Mouse (Mus musculus) ovary, adult 2 months (tissue): Measurements from ENCODE around the gene Ddx41. TPM values are rescaled to one million over a fixed set of nuclear protein-coding genes. Genes with fewer than 3 reads are reported as not detected.

Experiments used
- polyA plus RNA-seq: library from polyadenylated mRNA; depleted of rRNA; stranded (reverse); fragments of >200 nt; gene quantifications from 2 replicates; pipeline ENCODE4 v1.2.3, GENCODE M21; 2012; rRNA removed

Ddx41 gene
- polyA plus RNA-seq = 110 and 147 TPM in 2 replicates

DNA sequence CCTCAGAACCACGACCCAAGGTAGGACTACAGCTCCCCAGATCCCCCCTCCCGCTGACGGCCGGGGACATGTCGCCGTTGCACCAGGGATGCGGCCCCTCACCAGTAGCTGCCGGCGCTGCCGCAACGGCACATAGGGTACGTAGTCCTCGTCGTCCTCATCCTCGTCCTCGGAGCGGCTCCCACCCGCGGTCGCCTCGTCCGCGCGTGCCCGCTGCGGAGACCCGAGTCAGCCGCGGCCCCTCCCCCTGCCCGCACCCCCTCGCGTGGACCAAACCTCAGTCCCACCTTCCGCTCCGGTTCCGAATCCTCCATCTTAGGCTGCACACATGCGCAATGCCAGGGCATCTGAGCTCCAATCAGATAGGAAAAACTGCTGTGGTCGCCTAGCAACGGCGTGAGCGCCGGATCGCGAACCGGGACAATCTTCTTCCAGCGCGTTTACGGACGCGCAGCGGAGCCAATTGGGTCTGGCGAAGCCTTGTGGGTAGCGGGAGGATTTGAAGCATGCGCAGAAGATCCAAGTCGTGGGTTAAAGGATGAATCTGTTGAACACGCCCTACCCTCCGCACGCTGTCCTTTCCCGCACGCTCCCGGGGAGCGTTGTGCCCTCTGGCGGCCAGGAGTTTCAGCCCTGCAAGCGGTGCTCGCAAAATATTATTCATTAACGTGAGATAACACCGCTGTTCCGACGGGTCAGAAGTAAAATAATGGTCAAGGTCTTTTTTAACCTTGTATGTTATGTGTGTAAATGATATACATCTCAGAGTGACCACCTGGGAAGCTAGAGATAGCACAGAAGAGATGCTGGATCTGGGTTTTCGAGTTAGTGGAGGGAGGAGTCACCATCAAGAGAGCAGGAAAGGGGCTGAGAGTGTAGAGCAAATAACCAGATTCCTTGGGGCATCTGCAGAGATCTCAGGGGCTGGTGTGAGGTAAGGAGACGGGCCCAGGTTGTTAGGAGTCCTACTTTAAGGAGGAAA lies at the start of gene Ddx41:
Gene Ddx41 (minus strand): TSS at position 465 of the 982 bp plus-strand sequence.

DNA sequence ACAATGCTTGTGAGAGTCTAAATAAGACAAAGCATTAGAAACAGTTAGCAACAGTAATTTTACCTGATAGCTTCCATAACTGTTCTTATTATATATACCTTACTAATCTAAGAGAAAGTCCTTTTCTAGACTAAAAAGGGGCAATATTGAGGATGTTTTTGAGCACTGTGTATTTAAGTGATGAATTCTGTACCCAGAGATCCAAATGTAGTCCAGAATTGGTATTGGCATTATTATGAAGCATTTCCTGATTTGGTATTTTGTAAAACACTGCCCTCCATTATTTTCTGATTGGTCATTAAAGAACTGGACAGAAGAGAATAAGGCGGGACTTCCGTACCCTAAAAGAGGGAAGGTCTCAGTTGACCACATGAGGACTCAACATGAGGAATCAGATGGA lies 37.0 kb upstream of the Ddx41 start, which contains the start of gene Tmed9:
Gene Tmed9 (plus strand): TSS at position 301 of the 400 bp plus-strand sequence.

DNA sequence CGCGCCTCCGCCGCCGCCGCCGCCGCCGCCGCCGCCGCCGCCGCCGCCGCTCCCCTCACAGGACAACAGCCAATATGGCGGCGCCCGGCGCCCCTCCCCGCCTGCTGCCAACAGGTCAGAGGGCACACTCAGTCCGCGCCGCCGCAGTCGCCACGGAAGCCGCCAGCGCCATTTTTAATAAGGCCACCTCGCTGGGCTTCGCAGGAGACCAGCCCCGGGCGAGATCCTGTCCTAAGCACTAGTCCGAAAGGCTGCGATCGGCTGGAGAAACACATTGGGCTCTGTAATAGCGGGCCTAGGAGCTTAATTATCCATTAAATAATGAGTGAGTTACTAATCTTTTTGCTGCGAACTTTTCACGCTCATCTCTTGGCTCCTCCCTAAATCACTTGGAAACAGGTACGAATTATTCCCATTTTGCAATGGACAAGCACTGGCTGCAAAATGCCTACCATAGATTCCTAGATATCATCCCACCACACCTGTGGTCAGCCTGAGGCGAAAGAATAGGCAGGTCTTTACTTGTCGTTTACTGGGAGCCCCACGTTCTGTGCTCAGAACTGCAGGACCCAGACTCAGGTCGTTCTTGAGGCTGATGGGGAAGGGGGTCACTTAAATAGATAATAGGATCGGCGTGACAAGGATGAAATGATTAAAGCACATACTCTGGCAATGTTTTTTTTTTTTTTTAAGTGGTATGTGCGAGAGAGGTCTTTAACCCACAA lies 34.7 kb upstream of the Ddx41 start, which contains the start of gene Fam193b:
Gene Fam193b (minus strand): TSS at position 94 of the 725 bp plus-strand sequence.

DNA sequence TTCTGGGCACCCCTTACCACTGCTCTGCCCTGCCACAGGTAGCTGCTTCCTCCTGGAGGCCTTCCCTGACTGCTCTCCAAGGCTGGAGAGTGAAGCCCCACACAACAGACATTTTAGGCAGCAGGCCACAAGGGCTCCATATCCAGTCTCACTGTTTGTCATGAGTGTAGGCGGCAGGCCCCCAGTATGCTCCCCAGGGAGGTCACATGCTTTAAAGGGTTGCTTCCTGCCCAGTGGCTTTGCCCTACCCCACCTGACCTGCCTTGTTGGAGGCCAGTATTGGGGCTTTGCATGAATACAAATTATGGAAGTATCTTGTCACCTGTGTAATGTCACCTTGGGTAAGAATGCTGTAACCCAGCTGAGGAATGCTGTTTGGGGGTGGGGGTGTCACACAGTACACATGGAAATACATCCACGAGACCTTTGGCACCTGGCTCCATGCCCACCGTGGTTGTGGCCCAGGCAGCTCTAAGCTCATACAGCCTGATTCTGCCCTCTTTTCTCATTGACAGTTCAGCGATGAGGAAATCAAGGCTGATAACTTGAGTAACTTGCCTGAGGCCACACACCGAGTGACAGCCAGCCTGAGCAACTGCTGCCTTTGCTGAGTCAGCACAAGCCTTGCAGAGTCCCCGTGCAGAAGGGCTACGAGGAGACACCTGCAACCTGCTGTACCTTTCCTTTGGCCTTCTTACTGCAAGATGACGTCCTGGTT lies 7.1 kb downstream of the Ddx41 start, which contains the start of gene Dok3:
Gene Dok3 (minus strand): TSS at position 99 of the 718 bp plus-strand sequence.

DNA sequence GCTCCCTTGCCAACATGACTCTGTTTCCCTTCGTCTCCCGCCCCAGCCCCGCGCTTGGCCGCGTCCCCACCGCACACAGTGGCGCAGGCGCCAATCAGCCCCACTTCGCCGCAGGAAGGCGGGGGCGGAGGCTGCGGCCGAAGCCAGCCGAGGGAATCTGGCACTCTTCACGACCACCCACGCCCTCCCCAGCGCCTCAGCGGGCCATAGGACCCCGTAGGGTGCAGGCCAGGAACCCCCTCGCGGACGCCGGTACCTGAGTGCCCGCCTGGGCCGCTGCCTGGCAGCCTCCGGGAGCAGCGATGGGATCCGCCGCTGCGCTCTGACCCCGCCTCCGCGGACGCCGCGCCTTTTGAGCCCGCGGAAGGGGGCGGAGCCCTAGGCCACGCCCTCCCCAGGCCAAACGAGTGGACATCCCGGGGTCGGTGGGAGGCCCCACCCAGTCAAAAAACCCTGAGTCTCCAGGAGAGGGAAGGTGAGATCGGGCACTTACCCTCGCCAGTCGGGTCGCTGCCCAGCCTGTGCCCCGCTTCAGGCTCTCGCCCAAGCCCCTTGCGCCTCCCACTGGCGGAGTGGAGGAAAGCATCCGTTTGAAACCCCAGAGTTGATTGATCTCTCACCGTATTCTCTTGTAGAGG lies 23.2 kb downstream of the Ddx41 start, which contains the start of gene Pdlim7:
Gene Pdlim7 (minus strand): TSS at position 566 of the 638 bp plus-strand sequence.

DNA sequence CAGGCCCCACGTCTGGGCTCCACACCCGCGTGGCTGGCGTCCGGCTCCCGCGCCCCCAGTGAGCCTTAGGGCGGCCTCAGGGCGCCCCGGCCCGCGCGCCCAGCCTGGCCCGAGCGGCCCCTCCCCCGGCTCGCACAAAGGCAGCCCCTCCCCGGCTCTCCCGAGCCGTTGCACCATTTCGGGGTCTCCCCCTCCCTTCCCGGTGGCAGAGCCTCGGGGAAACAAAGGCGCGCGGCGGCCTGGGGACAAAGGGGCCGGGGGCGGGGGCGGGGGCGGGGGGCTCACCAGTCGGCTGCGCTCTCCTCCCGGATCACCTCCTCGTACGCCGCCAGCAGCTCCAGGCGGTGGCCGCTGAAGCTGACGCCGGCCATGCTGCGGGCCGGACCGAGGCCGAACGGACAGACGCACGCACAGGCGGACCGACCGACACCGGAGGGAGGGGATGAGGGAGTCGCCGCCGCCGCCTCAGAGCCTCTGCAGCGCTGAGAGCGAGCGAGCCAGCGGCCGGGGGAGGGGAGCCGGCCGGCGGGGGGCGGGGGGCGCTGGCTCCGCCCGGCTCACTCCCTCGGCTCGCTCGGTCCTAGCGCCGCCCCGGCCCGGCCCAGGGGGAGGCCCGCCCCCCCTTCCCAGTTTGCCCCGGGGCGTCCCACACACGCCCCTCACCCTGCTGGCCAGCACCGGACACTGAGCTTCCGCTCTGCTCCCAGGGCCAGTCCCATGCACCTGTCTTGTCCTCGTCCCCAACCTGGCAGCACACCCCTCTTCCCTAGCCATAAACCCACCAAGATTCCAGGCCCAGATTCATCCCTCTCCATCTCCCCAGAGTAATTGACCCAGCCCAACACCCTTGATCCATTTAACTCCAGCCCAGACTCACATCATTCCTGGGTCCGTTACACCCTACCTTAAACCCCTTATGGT lies 48.6 kb downstream of the Ddx41 start, which contains the start of gene Dbn1:
Gene Dbn1 (minus strand): TSS at position 534 of the 921 bp plus-strand sequence.

Other genes with a start within 250 kb of the Ddx41 start
- gene Prelid1, start 216.2 kb downstream of the Ddx41 start, polyA plus RNA-seq = 323 and 337 TPM in 2 replicates
- 90.5 and 92.6 TPM in 2 replicates for gene Rab24, start 214.7 kb downstream of the Ddx41 start, polyA plus RNA-seq
- 16.3 and 21.3 TPM in 2 replicates for gene Mxd3, start 206.8 kb downstream of the Ddx41 start, polyA plus RNA-seq
- gene Lman2, start 173.9 kb downstream of the Ddx41 start, polyA plus RNA-seq = 133 and 142 TPM in 2 replicates
- 2.6 and 3.3 TPM in 2 replicates for gene Rgs14, start 166.9 kb downstream of the Ddx41 start, polyA plus RNA-seq
- gene Slc34a1, start 138.5 kb downstream of the Ddx41 start, polyA plus RNA-seq = 0.08 and 0.53 TPM in 2 replicates
- not detected in 2 replicates for gene Pfn3, start 121.4 kb downstream of the Ddx41 start, polyA plus RNA-seq
- 0.23 and 1.3 TPM in 2 replicates for gene F12, start 109.9 kb downstream of the Ddx41 start, polyA plus RNA-seq
- 61.2 and 61.5 TPM in 2 replicates for gene Grk6, start 91.6 kb downstream of the Ddx41 start, polyA plus RNA-seq
- gene Prr7, start 72.4 kb downstream of the Ddx41 start, polyA plus RNA-seq = 39.3 and 64.5 TPM in 2 replicates
- gene Dbn1, start 48.5 kb downstream of the Ddx41 start, polyA plus RNA-seq = 121 and 140 TPM in 2 replicates
- 253 and 269 TPM in 2 replicates for gene Pdlim7, start 23.0 kb downstream of the Ddx41 start, polyA plus RNA-seq
- 12.2 and 13.5 TPM in 2 replicates for gene Dok3, start 7.4 kb downstream of the Ddx41 start, polyA plus RNA-seq
- 118 and 137 TPM in 2 replicates for gene Fam193b, start 34.5 kb upstream of the Ddx41 start, polyA plus RNA-seq
- gene Tmed9, start 37.1 kb upstream of the Ddx41 start, polyA plus RNA-seq = 90.5 and 90.9 TPM in 2 replicates
- gene B4galt7, start 63.2 kb upstream of the Ddx41 start, polyA plus RNA-seq = 29.8 and 32.7 TPM in 2 replicates
- gene Caml, start 86.3 kb upstream of the Ddx41 start, polyA plus RNA-seq = 17.4 and 18.4 TPM in 2 replicates
- 9.0 and 9.2 TPM in 2 replicates for gene Ddx46, start 98.4 kb upstream of the Ddx41 start, polyA plus RNA-seq
- gene B230219D22Rik, start 156.5 kb upstream of the Ddx41 start, polyA plus RNA-seq = 31.8 and 32.2 TPM in 2 replicates
- 66.8 and 69.7 TPM in 2 replicates for gene Txndc15, start 178.0 kb upstream of the Ddx41 start, polyA plus RNA-seq
- 23.2 and 23.3 TPM in 2 replicates for gene Pcbd2, start 190.7 kb upstream of the Ddx41 start, polyA plus RNA-seq
- 0.10 TPM in 1 of 2 replicates, not detected in the other for gene Catsper3, start 247.9 kb upstream of the Ddx41 start, polyA plus RNA-seq